Mouse (Mus musculus): Measurements from ENCODE around the gene Gm13119.

GRCm38 (mm10) chr4:144404456-144405086 lies 46.8 kb downstream of the Gm13119 start:
- TF ChIP-seq CTCF (IDR thresholded peaks at IDR 0.05; ENCODE audit: control insufficient read depth, insufficient read depth, insufficient replicate concordance, low read depth, low read length) (no peak), POLR2A (IDR thresholded peaks at IDR 0.05; ENCODE audit: control insufficient read depth, low read depth, low read length) (0 out of 2 replicates have a peak, but pooled peaks have one; percentile 16)
